Mouse (Mus musculus) kidney, adult 2 months (tissue): ENCODE data around the gene Cxcl2.

Experiments used
- CTCF ChIP-seq: fragments of 200-500 bp; conservative IDR thresholded peaks from 2 replicates; pipeline ENCODE4 v1.5.1; 2011; ENCODE audit warnings: low read depth, mild to moderate bottlenecking, control low read depth, low read length, moderate library complexity, mixed read lengths; ENCODE audit not compliant: insufficient read depth, insufficient read length
- POLR2A ChIP-seq: fragments of 200-500 bp; IDR thresholded peaks from one replicate; pipeline ENCODE4 v1.6.1; 2011; ENCODE audit warnings: low read depth, low read length, control low read depth

- 0 out of 2 replicates have a peak, but pooled peaks have one; percentile 13 for TF ChIP-seq CTCF
- no peak for TF ChIP-seq POLR2A
Observed at GRCm38 (mm10) chr5:90952731-90953481, 49.2 kb downstream of the Cxcl2 start.
